Mouse (Mus musculus) heart, adult 18-20 months (tissue): ENCODE data around the gene Wfs1. TPM values are rescaled to one million over a fixed set of nuclear protein-coding genes. Genes with fewer than 3 reads are reported as not detected.
"Not testable (repeated sequence)": the region's sequence is repeated elsewhere in the genome, so short reads cannot be mapped to it uniquely, and the experiment has no call there.

ENCODE experiments used
- DNase-seq, 2 experiments: peaks; one replicate each; pipeline ENCODE4 v3.0.0; 2021 to 2022; ENCODE audit warnings: mixed read lengths in 1 of 2
- long read RNA-seq, 2 experiments: library from polyadenylated mRNA; stranded (forward); transcript quantifications; one replicate each; pipeline ENCODE4 v2.0.0; 2021
- total RNA-seq, 2 experiments: library from RNA; stranded (reverse); gene quantifications; 2 replicates each; pipeline ENCODE4 v1.2.3; 2021

Wfs1 gene
- total RNA-seq, result 10 to 100 TPM; 84.6 to 86.4 TPM
- long read RNA-seq, experiment 1, transcript Wfs1-201 (8 exons, 3,787 nt), result major isoform, 105 of 129 reads
- long read RNA-seq, experiment 1, partial matches to known transcripts, result 4 of 129 reads
- long read RNA-seq, experiment 1, other reads (novel, unspliced or antisense), result 19 of 129 reads
- long read RNA-seq, experiment 2, transcript Wfs1-201 (8 exons, 3,787 nt), result major isoform, 29 of 45 reads
- long read RNA-seq, experiment 2, partial matches to known transcripts, result 7 of 45 reads
- long read RNA-seq, experiment 2, other reads (novel, unspliced or antisense), result 9 of 45 reads

- DNase-seq, result peak; percentile 95 to 100
Measured at GRCm38 (mm10) chr5:36988781-36989624, at the start of gene Wfs1. Gene Wfs1, minus strand, starts transcription at chr5:36989205.

- no peak for DNase-seq
Measured at GRCm38 (mm10) chr5:37036884-37037283, 47.9 kb upstream of the Wfs1 start.

GRCm38 (mm10) chr5:37035896-37036295, 46.9 kb upstream of the Wfs1 start:
- DNase-seq, result no peak

- DNase-seq, result no peak
Measured at GRCm38 (mm10) chr5:37035192-37035591, 46.2 kb upstream of the Wfs1 start.

GRCm38 (mm10) chr5:37030753-37031152, 41.7 kb upstream of the Wfs1 start:
- no peak for DNase-seq

- no peak for DNase-seq
Measured at GRCm38 (mm10) chr5:37029326-37029905, 40.4 kb upstream of the Wfs1 start.

GRCm38 (mm10) chr5:37028486-37029311, 39.7 kb upstream of the Wfs1 start:
- DNase-seq, result peak in 1 of 2 experiments; percentile 4

GRCm38 (mm10) chr5:37028104-37028485, 39.1 kb upstream of the Wfs1 start:
- DNase-seq, result peak; percentile 47 to 55

- no peak for DNase-seq
Measured at GRCm38 (mm10) chr5:37027701-37028100, 38.7 kb upstream of the Wfs1 start.

- DNase-seq, result no peak
Measured at GRCm38 (mm10) chr5:37017222-37017621, 28.2 kb upstream of the Wfs1 start.

GRCm38 (mm10) chr5:37015612-37016310, 26.8 kb upstream of the Wfs1 start:
- DNase-seq, result peak; percentile 6 to 30

GRCm38 (mm10) chr5:37010666-37011317, 21.8 kb upstream of the Wfs1 start:
- DNase-seq, result no peak

GRCm38 (mm10) chr5:37009761-37010160, 20.8 kb upstream of the Wfs1 start:
- DNase-seq, result not testable (repeated sequence)

GRCm38 (mm10) chr5:37002001-37002400, 13.0 kb upstream of the Wfs1 start:
- peak; percentile 48 to 88 for DNase-seq

GRCm38 (mm10) chr5:37001002-37001401, 12.0 kb upstream of the Wfs1 start:
- DNase-seq, result no peak

GRCm38 (mm10) chr5:36997996-36998395, 9.0 kb upstream of the Wfs1 start:
- DNase-seq, result peak in 1 of 2 experiments; percentile 65

GRCm38 (mm10) chr5:36996410-36996809, 7.4 kb upstream of the Wfs1 start:
- no peak for DNase-seq

GRCm38 (mm10) chr5:36990631-36991350, 1.8 kb upstream of the Wfs1 start:
- no peak for DNase-seq

GRCm38 (mm10) chr5:36990196-36990595, 1.2 kb upstream of the Wfs1 start:
- no peak for DNase-seq

- DNase-seq, result no peak
Measured at GRCm38 (mm10) chr5:36989625-36989977, 596 bp upstream of the Wfs1 start.
